Mouse (Mus musculus): Measurements from ENCODE around the gene Upf2.
"Not testable (repeated sequence)": the region's sequence is repeated elsewhere in the genome, so short reads cannot be mapped to it uniquely, and the experiment has no call there.

Gene Upf2

DNA sequence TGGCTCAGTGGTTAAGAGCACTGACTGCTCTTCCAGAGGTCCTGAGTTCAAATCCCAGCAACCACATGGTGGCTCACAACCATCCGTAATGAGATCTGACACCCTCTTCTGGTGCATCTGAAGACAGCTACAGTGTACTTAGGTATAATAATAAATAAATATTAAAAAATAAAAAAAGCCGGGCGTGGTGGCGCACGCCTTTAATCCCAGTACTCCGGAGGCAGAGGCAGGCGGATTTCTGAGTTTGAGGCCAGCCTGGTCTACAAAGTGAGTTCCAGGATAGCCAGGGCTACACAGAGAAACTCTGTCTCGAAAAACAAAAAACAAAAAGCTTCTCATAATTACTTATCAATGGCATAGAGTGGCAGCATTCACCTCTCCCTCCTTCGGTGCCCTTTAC lies 1.4 kb upstream of the Upf2 start:
- DNase-seq (ENCODE audit: low spot score in 2 of 2) = not testable (repeated sequence)

DNA sequence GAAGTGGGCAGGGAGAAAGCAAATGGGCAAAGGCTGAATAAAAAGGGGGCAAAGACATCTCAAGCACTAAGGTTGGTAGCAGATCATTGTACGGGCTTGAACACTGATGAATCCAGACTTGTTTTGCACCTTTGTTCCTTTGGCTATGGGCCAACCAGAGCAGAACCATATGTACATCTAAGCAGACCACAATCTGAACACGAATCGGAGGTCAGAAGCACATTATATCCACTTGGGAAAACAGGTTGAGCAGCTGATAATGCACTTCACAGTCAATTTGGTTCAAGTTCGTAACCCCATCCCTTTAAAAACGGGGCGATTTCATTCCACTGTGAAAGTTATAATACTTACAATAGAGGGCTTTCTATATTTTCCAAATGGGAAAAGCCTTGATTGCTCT lies 964 bp upstream of the Upf2 start:
- peak; percentile 6 to 7 for DNase-seq (ENCODE audit: low spot score in 2 of 2)

DNA sequence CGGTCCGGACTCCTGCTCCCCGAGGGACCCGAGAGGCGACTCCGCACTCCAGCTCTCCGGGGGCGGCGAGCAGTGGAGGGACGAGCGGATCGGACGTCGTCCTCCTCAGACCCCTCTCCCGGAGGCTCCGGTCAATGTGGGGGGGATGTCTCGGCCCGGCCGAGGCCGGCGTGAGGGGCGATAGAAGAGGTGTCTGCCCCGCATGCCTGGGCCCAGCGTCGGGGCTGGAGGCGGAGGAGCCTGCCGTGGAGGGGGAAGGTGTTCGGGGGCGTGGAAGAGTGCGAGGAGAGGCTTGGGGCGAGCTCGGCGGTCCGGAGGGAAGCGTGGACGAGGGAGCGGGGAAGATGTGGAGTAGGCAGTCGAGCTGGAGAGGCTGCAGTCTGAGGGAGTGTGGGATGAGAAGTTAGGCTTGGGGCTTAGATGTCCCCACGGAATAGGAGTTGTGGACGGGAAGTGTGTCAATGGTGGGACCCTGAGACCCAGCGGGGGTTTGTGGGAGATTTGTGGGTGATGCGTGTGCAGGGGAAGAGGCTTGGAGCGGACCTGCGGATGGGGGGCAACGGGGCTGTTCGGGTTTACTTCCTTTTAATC lies 447 bp downstream of the Upf2 start:
- DNase-seq (ENCODE audit: low spot score in 2 of 2) = no peak

DNA sequence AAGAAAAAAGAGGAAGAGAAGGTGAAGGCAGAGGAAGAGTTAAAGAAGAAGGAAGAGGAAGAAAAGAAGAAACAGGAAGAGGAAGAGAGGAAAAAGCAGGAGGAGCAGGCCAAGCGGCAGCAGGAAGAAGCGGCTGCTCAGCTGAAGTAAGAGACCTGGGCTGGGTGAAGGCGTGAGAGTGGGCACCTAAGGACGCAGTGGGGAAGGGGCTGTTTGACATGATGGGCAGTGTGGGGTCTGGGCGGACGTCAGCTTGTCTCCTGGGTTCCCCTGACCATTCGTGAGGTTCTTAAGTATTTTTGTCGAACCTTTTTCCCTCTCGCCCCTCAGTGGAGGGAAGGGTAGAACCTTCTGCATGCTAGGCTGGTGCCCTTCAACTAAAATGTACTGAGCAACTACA lies 6.4 kb downstream of the Upf2 start:
- DNase-seq (ENCODE audit: low spot score in 2 of 2) = no peak

DNA sequence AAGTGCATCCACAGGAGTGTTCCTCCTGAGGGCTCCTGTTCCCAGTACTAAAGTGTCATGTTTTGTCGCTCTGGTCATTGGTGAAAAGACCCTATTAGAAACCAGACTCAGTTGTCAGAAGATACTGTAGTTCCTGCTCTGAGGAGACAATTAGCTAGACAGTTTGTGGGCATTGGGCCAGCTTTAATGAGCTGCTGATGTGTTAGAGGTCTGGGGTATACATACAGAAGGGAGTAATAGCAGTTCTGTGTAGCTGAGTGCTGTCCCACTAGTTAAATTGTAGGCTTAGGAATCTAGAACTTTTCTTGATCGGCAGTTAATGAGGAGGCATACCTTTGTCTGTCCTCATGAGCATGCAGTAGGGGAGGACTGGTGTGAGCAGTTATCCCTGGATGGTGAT lies 11.0 kb downstream of the Upf2 start:
- no peak for DNase-seq (ENCODE audit: low spot score in 2 of 2)

DNA sequence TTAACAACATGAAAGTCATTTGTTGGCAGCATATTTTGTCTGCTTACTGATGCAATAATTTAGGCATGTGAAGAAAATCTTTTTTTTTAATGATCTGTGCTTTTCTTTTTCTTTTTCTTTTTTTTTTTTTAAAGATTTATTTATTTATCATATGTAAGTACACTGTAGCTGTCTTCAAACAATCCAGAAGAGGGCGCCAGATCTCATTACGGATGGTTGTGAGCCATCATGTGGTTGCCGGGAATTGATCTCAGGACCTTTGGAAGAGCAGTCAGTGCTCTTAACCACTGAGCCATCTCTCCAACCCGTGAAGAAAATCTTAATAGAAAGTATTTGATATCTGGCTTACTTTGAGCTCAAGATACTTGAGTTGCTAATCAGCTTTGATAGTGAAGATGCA lies 12.5 kb downstream of the Upf2 start:
- not testable (repeated sequence) for DNase-seq (ENCODE audit: low spot score in 2 of 2)

DNA sequence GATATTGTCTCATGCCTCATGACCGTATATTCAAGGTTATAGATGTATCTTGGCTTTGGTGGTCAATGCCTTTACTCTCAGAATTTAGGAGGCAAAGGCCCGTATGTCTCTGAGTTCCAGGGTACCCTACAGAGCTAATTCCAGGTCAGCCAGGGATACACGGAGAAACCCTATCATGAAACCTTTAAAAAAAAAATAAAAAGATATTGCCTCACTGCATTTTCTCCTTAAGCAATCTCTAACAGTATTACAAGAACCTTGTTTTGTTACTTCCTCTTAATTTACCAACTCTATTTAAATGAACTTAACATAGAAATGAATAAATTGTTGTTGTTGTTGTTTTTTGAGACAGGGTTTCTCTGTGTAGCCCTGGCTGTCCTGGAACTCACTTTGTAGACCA lies 14.7 kb downstream of the Upf2 start:
- no peak for DNase-seq (ENCODE audit: low spot score in 2 of 2)

DNA sequence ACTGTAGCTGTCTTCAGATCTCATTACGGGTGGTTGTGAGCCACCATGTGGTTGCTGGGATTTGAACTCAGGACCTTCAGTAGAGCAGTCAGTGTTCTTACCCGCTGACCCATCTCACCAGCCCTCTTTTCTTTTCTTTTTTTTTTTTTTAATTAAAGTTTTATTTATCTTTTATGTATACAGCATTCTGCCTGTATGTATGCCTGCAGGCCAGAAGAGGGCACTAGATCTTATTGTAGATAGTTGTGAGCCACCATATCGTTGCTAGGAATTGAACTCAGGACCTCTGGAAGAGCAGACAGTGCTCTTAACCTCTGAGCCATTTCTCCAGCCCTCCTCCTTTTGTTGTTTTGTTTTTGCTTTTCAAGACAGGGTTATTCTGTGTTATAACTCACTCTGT lies 19.4 kb downstream of the Upf2 start:
- not testable (repeated sequence) for DNase-seq (ENCODE audit: low spot score in 2 of 2)

DNA sequence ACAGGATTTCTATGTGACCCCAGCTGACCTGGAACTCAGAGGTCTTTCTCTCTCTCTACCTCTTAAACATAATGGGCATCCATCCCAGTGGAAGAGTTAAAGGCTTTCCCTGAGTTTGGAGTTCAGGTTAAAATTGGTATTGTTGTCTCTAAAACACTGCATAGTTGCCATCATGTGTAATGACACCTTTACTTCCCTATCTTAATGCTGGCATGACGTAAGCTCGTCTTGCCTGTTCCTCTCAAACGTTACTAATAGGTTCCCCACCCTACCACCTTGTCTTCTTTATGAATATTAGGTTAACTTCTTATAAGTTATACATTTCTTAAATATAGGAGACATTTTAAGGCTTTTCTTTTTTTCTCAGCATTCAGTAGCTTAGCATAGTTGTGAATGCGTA lies 26.3 kb downstream of the Upf2 start:
- no peak for DNase-seq (ENCODE audit: low spot score in 2 of 2)

DNA sequence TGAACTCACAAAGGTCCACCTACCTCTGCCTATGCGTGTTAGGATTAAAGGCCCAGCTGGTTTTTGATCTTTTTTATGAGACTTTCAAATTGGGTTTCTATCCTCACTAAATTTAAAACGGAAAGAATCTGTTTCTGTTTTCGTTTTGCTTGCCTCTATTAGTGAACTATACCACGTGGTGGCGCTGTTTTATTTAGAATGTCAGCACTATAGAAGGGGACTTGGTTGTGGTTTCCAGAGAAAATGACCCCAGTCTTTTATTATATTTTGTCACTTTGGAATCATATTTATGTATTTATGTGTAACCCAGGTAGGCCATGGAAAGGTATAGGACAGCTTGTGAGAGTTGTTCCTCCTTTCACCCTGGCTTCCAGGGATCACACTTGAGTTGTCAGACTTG lies 44.3 kb downstream of the Upf2 start:
- peak; percentile 1 to 4 for DNase-seq (ENCODE audit: low spot score in 2 of 2)

DNA sequence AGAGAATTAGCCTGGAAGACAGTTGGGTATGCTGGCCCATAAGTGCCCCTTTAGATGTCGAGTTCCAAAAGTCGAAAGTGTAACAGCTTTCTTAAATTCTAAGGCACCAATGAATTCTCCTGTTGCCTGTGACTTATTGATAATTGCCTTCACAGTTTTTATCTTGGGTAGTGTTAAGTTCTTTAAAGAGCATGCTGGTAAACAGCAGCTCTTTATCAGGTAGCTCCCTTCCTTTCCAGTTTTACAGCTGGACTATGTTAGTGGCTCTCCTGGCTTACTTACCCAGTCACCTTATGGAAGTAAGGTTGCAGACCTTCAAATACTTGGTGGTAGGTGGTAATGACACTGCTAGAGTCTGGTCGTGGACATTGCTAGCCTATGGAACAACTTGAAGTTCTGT lies 52.7 kb downstream of the Upf2 start:
- no peak for DNase-seq (ENCODE audit: low spot score in 2 of 2)

DNA sequence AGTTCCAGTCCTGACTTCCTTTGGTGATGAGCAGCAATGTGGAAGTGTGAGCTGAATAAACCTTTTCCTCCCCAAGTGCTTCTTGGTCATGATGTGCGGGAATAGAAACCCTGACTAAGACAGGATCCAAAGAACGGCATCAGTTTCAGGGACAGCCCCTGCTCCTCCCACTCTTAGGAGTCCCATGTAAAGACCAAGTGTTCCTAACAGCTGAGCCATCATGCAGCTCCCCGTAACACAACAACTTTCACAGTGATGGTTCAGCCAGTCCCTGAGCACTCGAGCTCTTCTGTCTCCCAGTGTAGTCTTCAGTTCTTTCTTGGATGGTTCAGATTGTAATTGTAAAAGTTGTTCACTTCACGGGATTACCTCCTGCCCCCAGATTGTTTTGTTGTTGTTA lies 63.3 kb downstream of the Upf2 start:
- DNase-seq (ENCODE audit: low spot score in 2 of 2) = no peak

DNA sequence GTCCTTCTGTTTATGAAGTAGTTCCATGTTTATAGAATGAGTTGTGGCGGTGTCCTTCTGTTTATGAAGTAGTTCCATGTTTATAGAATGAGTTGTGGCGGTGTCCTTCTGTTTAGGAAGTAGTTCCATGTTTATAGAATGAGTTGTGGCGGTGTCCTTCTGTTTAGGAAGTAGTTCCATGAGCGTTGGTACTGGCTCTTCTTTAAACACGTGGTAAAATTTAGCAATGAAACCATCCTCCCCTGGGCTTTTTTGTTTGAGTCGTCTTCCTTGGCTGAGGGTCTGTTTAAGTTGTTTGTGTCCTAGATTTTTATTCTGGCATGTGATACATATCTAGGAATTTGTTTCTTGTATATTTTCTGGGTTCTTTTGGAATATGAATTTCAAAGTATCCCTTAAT lies 63.9 kb downstream of the Upf2 start:
- DNase-seq (ENCODE audit: low spot score in 2 of 2) = not testable (repeated sequence)

DNA sequence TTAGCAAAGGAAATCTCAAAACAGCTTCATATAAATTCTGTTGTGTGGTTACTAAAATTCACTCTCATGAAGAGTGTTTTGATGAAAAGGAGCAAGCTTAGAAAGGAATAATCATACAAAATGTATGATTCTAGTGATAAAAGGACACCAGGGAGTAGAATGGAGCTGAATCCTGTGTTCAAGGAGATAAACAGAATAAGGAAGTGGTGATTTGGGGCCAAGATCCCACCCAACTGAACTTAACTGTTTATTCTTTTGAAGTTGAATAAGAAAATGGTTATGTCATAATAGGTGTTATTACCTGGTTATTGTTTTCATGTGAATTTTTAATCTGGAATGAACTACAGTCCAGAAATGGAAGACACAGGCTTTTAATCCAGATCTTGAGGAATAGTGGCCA lies 69.3 kb downstream of the Upf2 start:
- no peak for DNase-seq (ENCODE audit: low spot score in 2 of 2)

DNA sequence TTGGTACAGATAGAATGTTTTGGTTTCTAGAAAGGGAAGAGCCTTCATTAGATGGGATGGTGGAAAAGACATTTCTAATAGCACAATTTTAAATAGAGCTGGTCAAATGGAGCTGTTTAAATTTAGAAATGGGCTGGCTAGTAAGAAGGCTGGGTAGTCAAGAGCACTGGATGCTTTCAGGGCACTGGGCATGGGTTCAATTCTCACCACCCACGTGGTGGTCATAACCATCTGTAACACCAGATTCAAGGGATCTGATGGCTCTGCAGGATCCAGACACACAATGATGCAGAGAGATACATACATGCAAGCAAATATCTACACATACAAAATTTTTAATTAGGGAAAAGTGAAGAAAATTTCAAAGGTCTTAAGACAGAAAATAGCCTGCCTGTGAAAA lies 91.4 kb downstream of the Upf2 start:
- DNase-seq (ENCODE audit: low spot score in 2 of 2) = no peak

DNA sequence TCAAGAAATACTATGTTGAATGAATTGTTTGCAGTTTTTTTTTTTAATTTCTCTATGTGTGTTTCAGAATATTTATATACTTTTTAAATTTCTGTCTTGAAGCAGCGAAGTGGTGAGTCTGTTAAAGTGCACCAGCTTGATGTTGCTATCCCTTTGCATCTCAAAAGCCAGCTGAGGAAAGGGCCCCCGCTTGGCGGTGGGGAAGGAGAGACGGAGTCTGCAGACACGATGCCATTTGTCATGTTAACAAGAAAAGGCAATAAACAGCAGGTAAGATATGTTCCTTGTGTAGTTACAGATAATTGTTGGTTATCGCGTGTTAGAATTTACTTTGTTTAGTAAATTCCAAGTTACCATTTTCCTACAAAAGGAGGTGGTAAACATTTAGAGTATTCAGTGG lies 95.5 kb downstream of the Upf2 start:
- DNase-seq (ENCODE audit: low spot score in 2 of 2) = no peak

DNA sequence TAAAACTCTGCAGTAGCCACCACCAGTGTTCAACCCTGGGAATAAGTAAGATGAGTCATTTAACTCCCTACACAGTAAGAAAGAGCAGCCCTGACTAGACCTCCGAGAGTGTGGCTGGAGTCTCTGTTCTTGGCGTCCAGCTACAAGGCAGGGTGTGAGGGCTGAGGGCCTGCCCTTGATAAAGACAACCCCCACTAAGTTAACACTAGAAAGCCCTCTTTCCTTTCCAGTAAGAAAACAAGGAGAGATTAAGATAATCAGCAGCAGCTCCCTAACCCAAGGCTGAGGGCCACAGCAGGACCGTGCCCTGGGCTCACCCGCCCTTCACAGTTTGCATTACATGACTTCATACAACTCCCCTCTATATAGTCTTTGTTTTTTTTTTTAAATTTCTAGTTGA lies 97.3 kb downstream of the Upf2 start:
- DNase-seq (ENCODE audit: low spot score in 2 of 2) = no peak

DNA sequence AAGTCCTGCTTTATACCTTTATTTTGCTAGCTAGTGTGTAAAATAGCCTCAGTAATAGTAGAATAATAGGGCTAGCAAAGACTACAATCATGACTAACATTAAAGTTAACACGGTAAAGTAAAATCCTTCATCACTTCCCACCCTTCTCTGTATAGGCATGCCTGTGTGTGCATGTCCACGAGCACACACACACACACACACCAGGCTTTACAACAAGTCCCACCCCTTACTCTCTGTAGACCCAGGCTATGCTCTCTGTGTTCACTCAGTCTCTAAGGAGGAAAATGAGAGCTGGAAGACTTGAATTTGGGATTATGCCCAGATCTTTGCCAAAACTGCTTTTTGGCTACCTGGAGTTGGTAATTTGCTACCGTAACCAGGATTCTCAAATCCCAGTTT lies 97.7 kb downstream of the Upf2 start:
- no peak for DNase-seq (ENCODE audit: low spot score in 2 of 2)

DNA sequence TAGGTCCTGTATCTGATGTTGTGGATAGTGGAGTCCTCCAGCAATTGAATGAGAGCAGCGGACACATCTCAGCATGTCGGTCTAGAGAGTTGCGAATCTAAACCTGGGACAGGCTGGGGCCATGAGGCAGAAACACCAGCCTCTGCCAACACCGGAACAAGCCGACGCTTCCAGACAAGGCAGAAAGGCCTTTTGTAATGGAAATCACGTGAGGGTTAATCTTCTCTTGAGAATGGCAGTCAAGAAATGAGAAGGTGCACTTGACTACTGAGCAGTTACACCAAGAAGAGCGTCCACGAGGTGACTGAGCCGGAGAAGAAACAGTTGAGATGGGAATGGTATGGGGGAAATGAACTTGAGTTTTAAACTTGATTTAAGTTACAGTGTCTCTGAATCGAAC lies 104.2 kb downstream of the Upf2 start:
- no peak for DNase-seq (ENCODE audit: low spot score in 2 of 2)

DNA sequence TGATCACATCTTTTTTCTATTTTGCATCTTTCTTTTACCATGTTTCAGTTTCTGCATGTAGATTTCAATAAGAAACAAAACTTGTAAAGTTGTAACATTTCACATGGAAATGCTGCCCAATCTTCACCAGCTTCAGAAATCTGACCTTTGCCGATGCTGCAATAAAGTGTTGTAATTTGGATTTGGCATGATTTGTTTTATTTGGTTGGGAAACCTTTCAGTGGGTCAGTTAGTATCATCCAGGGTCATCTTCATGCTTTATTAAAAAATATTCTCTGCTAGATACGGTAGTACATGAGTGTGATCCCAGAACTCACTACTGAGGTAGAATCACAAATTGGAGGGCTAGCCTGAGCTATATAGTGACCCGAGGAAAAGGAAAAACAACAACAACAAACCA lies 105.2 kb downstream of the Upf2 start:
- no peak for DNase-seq (ENCODE audit: low spot score in 2 of 2)

DNA sequence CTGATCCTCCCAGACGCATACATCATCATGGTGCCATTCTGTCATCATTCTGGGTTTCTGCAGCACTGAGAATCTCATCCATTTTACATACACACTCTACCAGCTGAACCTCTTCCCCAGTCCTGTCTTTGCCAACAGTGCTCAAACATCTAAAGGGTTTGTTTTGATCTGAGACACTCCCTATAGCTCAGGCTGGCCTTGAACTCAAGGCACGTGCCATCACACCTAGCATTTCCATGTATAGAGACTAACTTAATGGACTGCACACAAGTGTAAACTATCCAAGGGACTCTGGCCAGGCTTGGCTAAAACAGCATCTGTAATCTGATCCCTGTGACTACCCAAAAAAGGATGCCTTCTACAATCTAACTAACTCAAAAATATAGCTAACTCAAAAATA lies 108.0 kb downstream of the Upf2 start:
- DNase-seq (ENCODE audit: low spot score in 2 of 2) = no peak

DNA sequence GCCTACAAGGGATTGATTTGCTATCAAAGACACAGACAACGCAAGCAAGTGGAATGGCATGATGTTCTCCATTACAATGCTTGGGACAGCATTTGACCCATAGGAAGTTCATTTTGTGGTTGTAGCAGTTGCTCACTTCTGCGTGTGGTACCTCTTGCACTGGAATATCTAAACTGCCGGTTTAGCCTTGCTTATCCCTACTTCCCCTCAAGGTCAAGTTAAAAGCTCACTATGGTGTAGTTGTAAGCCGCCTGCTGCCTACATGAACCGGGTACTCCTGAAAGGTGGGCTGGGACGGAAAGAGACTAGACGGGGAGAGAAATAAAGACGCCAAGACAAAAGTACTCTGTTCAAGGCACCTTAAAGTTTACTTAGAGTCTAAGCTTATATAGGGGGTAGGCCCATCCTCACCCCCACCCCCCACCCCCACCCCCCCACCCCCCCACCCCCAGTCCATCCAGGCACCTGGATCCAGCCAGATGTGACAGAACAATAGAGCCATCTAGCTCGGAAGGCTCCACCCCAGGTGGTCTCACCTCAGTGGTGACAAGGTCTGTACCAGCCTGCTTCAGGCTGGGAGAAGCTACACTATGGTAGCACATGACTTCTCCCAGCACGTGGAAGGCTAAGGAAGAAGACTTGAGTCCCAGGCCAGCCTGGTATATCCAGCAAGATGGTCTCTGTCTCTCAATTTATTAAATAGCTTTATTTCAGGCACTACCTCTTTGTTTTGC lies 109.0 kb downstream of the Upf2 start:
- DNase-seq (ENCODE audit: low spot score in 2 of 2) = no peak

DNA sequence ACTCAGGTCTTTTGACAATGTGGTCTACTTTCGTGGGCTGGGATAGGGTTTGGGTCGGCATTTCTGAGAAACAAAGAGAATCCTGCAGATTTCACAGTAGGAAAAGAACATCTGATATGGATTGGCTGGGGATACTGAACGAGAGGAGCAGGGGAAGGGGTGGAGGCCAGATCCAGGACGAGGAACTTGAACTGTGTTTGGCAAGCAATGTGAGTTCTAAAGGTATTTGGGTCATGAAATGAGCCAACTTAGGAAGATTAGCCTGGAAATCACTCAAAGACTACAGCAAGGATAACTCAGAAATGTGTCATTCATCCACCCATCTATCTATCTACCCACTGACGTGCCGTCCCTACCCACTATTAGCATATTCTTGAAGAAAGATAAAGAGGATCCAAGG lies 116.1 kb downstream of the Upf2 start:
- DNase-seq (ENCODE audit: low spot score in 2 of 2) = no peak

DNA sequence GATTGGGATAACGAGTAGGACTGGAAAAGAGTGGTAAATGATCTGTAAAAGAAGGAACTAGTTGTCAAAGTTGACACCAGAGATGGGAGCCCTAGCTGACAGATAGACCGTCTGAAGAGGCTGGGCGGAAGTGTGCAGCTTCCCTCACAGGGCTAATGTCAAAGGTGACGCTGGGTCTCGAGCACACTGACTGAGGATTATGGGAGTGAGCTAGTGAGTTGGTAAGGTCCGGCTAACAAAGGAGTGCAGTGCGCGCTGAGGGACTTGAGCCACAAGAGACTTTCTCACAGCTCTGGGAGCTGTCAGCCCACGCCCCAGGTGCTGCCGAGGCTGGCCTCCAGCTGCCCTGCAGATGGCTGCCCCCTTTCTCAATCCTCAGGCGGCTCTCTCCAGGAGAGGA lies 119.7 kb downstream of the Upf2 start:
- no peak for DNase-seq (ENCODE audit: low spot score in 2 of 2)
